ENCODE assay signal across 8 mouse cellular contexts in the genomic region with DNA sequence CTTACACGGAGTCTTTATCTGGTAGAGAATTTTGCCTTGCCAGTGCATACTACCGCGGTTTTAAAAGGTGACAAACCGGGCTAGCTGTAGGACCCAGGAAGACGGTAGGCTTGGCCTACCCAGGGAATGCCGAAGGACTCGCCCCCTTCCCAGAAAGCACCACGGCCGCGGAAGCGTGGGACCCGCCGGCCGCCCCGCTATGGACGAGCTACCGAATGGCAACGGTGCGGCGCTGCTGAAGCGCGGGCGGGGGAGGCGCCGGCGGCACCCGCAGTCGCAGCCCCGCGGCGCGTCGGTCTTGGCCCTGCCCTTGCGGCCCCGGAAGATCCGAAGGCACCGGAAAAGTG. TPM values are rescaled to one million over a fixed set of nuclear protein-coding genes. Genes with fewer than 3 reads are reported as not detected.
DNase-seq lines count a peak whose midpoint lies in the region; ATAC-seq and TF ChIP-seq lines count a peak whose summit lies in the region.

TSS of gene Riox1 (plus strand) at position 116 of the 347 bp plus-strand sequence.

- TF ChIP-seq RAD21 in MEL (IDR thresholded peaks at IDR 0.05; ENCODE audit: low read depth, low read length): no peak

- peak within 1 kb of the TSS; percentile 98 for H3K4me2 ChIP-seq in lung, embryonic 16.5 days (ENCODE audit: low read depth, low read length)

- H3K9me3 ChIP-seq in MEL (replicated peaks; ENCODE audit: insufficient read depth, low read length): no peaks in the 10 kb centered on the region
- 0 out of 2 replicates have a peak, but pooled peaks cover 5% of the 10 kb centered on the region for H3K9me3 ChIP-seq in lung, embryonic 16.5 days (ENCODE audit: control insufficient read depth, low read length)

- H3K27me3 ChIP-seq in MEL (ENCODE audit: control insufficient read depth in 1 of 2, insufficient read depth in 2 of 2, low read length in 2 of 2): no peaks in the 10 kb centered on the region
- no peaks in the 10 kb centered on the region for H3K27me3 ChIP-seq in lung, embryonic 16.5 days (ENCODE audit: control insufficient read depth, insufficient read depth, low read depth, low read length)

- peak within 1 kb of the TSS; percentile 86 for H3K9ac ChIP-seq in MEL (ENCODE audit: control insufficient read depth, low read depth, low read length, poor library complexity, severe bottlenecking)
- peak within 1 kb of the TSS; percentile 88 for H3K9ac ChIP-seq in lung, embryonic 16.5 days (ENCODE audit: low read length)

- ATAC-seq in hematopoietic stem cell, adult 5-6 weeks (replicated peaks in 1 of 2; ENCODE audit: insufficient read depth in 1 of 2, low FRiP score in 2 of 2, low TSS enrichment in 1 of 2, low read depth in 1 of 2, poor library complexity in 2 of 2, severe bottlenecking in 2 of 2): peak; percentile 84 to 95
- ATAC-seq in lung, embryonic 16.5 days (ENCODE audit: low read depth): peak; percentile 94

- H3K4me1 ChIP-seq in MEL (ENCODE audit: control insufficient read depth in 1 of 2, insufficient read depth in 2 of 2, low read length in 2 of 2): peaks cover 2 to 26% of the 10 kb centered on the region in 2 experiments; a peak in 3 of 4 replicates
- peaks cover 19% of the 10 kb centered on the region for H3K4me1 ChIP-seq in lung, embryonic 16.5 days (replicated peaks; ENCODE audit: control insufficient read depth, insufficient read depth, low read length)

- H3K4me3 ChIP-seq in MEL (ENCODE audit: control insufficient read depth in 1 of 2, insufficient read depth in 1 of 2, low read depth in 2 of 2, low read length in 2 of 2): peak within 1 kb of the TSS; percentile 70 to 74
- peak within 1 kb of the TSS; percentile 92 for H3K4me3 ChIP-seq in lung, embryonic 16.5 days (ENCODE audit: low read length)

- under 1% methylated on average over 37 of the region's 37 CpGs for WGBS in lung, embryonic 16.5 days

- peak; percentile 90 for DNase-seq in MEL (ENCODE audit: low read depth, low spot score)
- peak; percentile 79 for DNase-seq in cerebellum, adult 8-10 months
- peak; percentile 85 for DNase-seq in forelimb bud, embryonic 11.5 days (ENCODE audit: low read depth, low spot score)
- peak; percentile 61 for DNase-seq in layer of hippocampus, adult 9-10 months (ENCODE audit: low spot score)
- peak; percentile 48 for DNase-seq in ovary, postnatal 10 days (ENCODE audit: low spot score)
- DNase-seq in thymus, postnatal 14 days: peak; percentile 85

- TF ChIP-seq CTCF in MEL (IDR thresholded peaks at IDR 0.05 in 2 of 3, conservative IDR thresholded peaks at IDR 0.05 in 1 of 3; ENCODE audit: control insufficient read depth in 1 of 3, insufficient read depth in 1 of 3, low read depth in 2 of 3, low read length in 3 of 3, poor library complexity in 1 of 3, severe bottlenecking in 1 of 3): no peak

- peak within 1 kb of the TSS; percentile 82 for H3K27ac ChIP-seq in MEL (ENCODE audit: control insufficient read depth, low read depth, low read length)
- peak within 1 kb of the TSS; percentile 79 for H3K27ac ChIP-seq in lung, embryonic 16.5 days (ENCODE audit: low read length)

- H3K79me2 ChIP-seq in MEL (ENCODE audit: control insufficient read depth, insufficient read depth, low read length, poor library complexity): peaks cover 43% of the 10 kb centered on the region

- peak; percentile 86 to 96 for TF ChIP-seq POLR2A in MEL (IDR thresholded peaks at IDR 0.05; ENCODE audit: control insufficient read depth in 1 of 2, insufficient read depth in 1 of 2, low read depth in 1 of 2, low read length in 2 of 2, poor library complexity in 1 of 2)

- peak in 1 of 2 experiments; percentile 17; a peak in 1 of 4 replicates for TF ChIP-seq EP300 in MEL (IDR thresholded peaks at IDR 0.05; ENCODE audit: low read depth in 1 of 2, low read length in 2 of 2)

- peaks cover 0 to 32% of the 10 kb centered on the region in 2 experiments; a peak in 2 of 4 replicates for H3K36me3 ChIP-seq in MEL (ENCODE audit: control insufficient read depth in 1 of 2, insufficient read depth in 2 of 2, low read length in 2 of 2)
- no peaks in the 10 kb centered on the region for H3K36me3 ChIP-seq in lung, embryonic 16.5 days (ENCODE audit: control insufficient read depth, insufficient read depth, low read length)

TF ChIP-seq in MEL, 35 proteins besides CTCF, POLR2A, EP300 and RAD21:
- TF ChIP-seq POLR2AphosphoS2 (IDR thresholded peaks at IDR 0.05; ENCODE audit: low read length) (peak; percentile 74), MEF2A (IDR thresholded peaks at IDR 0.05; ENCODE audit: extremely low read depth, insufficient replicate concordance, low read depth, low read length, poor library complexity, severe bottlenecking) (no peak), NELFE (IDR thresholded peaks at IDR 0.05; ENCODE audit: low read depth, low read length) (peak; percentile 92), SIN3A (IDR thresholded peaks at IDR 0.05; ENCODE audit: low read length) (peak; percentile 97), CHD1 (IDR thresholded peaks at IDR 0.05; ENCODE audit: low read depth, low read length) (no peak), MAFK (IDR thresholded peaks at IDR 0.05; ENCODE audit: borderline replicate concordance, low read depth, low read length) (no peak), KAT2A (conservative IDR thresholded peaks at IDR 0.05; ENCODE audit: low read depth, low read length) (peak; percentile 52; the same call in 1 of the 2 replicates), TBP (IDR thresholded peaks at IDR 0.05; ENCODE audit: low read depth, low read length) (peak; percentile 78), USF2 (IDR thresholded peaks at IDR 0.05; ENCODE audit: borderline replicate concordance in 1 of 2, insufficient read depth in 1 of 2, low read depth in 1 of 2, low read length in 2 of 2) (no peak), HCFC1 (IDR thresholded peaks at IDR 0.05; ENCODE audit: low read depth, low read length) (peak; percentile 89), MXI1 (IDR thresholded peaks at IDR 0.05; ENCODE audit: low read depth, low read length) (peak; percentile 79), GABPA (IDR thresholded peaks at IDR 0.05; ENCODE audit: low read depth, low read length) (no peak), ELF1 (IDR thresholded peaks at IDR 0.05; ENCODE audit: low read depth, low read length) (peak; percentile 83), E2F4 (IDR thresholded peaks at IDR 0.05; ENCODE audit: borderline replicate concordance, low read depth, low read length) (no peak), TAL1 (IDR thresholded peaks at IDR 0.05; ENCODE audit: low read length) (no peak), SMC3 (IDR thresholded peaks at IDR 0.05; ENCODE audit: low read depth, low read length) (no peak), TCF12 (IDR thresholded peaks at IDR 0.05; ENCODE audit: low read depth, low read length) (peak; percentile 62; the same call in 1 of the 2 replicates)

RNA-seq across cellular contexts. Expression of gene Riox1, which starts in this region (rescaled TPM):
- 43.4 and 46.6 TPM in 2 replicates for total RNA-seq in MEL (2012; rRNA removed)
- polyA plus RNA-seq in MEL (2012; ENCODE audit: insufficient read depth in 1 of 2, insufficient read length in 2 of 2, low read depth in 1 of 2, low replicate concordance in 2 of 2, missing spikeins in 1 of 2): 10 to 100 TPM in 1 of 2 experiments, not detected in 1; 47.1 TPM
- total RNA-seq in hematopoietic stem cell, adult 5-6 weeks (2017): 12.8 and 14.8 TPM in 2 replicates
- polyA plus RNA-seq in lung, embryonic 16.5 days (2015; fragmentation: Nextera tagmentation; extraction: Ambion mirVana): 8.1 and 8.9 TPM in 2 replicates

Comparison
In these comparisons a context has a peak if more than half of its experiments do, and no peak if none do; other contexts are left out.
1. Peak in every context shown above with its lines: DNase-seq, ATAC-seq, H3K4me3 ChIP-seq and H3K27ac ChIP-seq.